Mouse (Mus musculus) kidney, postnatal 0 days (tissue): ENCODE data around the gene Gm10273. TPM values are rescaled to one million over a fixed set of nuclear protein-coding genes. Genes with fewer than 3 reads are reported as not detected.

Source experiments
- ATAC-seq: fragments of 200-750 bp; cut with Nextera tagmentation; replicated peaks from 2 replicates; pipeline ENCODE4 v1.8.0; 2017; ENCODE audit warnings: low read depth, moderate number of reproducible peaks, moderate TSS enrichment, moderate library complexity; ENCODE audit not compliant: low FRiP score
- DNase-seq: peaks from one replicate; pipeline ENCODE4 v3.0.0-alpha.2; 2016; ENCODE audit warnings: low spot score
- H3K27ac ChIP-seq: fragments of 300-500 bp; sonication (generic); 2 replicates; pipeline ENCODE4 v1.5.1; 2014; ENCODE audit warnings: mild to moderate bottlenecking
- H3K27me3 ChIP-seq: fragments of 300-500 bp; sonication (generic); 2 replicates; pipeline ENCODE4 v1.6.1; 2014; ENCODE audit warnings: low read length, mixed read lengths; ENCODE audit not compliant: insufficient read depth
- H3K36me3 ChIP-seq: fragments of 300-500 bp; sonication (generic); 2 replicates; pipeline ENCODE4 v1.6.1; 2014; ENCODE audit warnings: low read length, mixed read lengths; ENCODE audit not compliant: insufficient read depth
- H3K4me1 ChIP-seq: fragments of 300-500 bp; sonication (generic); replicated peaks from 2 replicates; pipeline ENCODE4 v1.6.1; 2014; ENCODE audit warnings: antibody characterized with exemption, low read length, mixed read lengths; ENCODE audit not compliant: insufficient read depth
- H3K4me2 ChIP-seq: fragments of 300-500 bp; sonication (generic); 2 replicates; pipeline ENCODE4 v1.6.1; 2014; ENCODE audit warnings: mild to moderate bottlenecking, low read length, moderate library complexity, mixed read lengths
- H3K4me3 ChIP-seq: fragments of 300-500 bp; sonication (generic); replicated peaks from 2 replicates; pipeline ENCODE4 v1.5.1; 2014; ENCODE audit warnings: low read depth, low read length
- H3K9ac ChIP-seq: fragments of 300-500 bp; sonication (generic); 2 replicates; pipeline ENCODE4 v1.6.1; 2014; ENCODE audit warnings: low read depth, low read length
- H3K9me3 ChIP-seq: fragments of 300-500 bp; sonication (generic); replicated peaks from 2 replicates; pipeline ENCODE4 v1.6.1; 2016; ENCODE audit warnings: low read length, inconsistent platforms, mixed read lengths
- CTCF ChIP-seq: IDR thresholded peaks from 2 replicates; pipeline ENCODE4 v1.5.1; 2016; ENCODE audit warnings: antibody characterized with exemption, low read depth, mild to moderate bottlenecking, moderate library complexity
- WGBS: fragments of 180-500 bp; shearing (Covaris S2); extraction: QIAGEN DNeasy Blood & Tissue Kit; methylation state at CpG from one replicate; pipeline ENCODE4 v1.1.7; 2014; 5-methylcytosine and 5-hydroxymethylcytosine counted together
- polyA plus RNA-seq: library from polyadenylated mRNA; unstranded; fragments of >200 nt; fragmentation: Nextera tagmentation; extraction: Ambion mirVana; gene quantifications from 2 replicates; pipeline ENCODE4 v1.2.1, GENCODE M21; 2015

The Gm10273 gene
- polyA plus RNA-seq, 1 experiment from 2014 or later = 10.0 TPM

GRCm38 (mm10) chr10:59386951-59387350, 8.5 kb upstream of the Gm10273 start:
- Histone ChIP-seq H3K36me3 (no peaks in the 10 kb centered on the region), H3K27ac (no peak overlapping the region), H3K4me1 (no peaks in the 10 kb centered on the region), H3K9me3 (no peaks in the 10 kb centered on the region), H3K4me2 (no peak overlapping the region), H3K4me3 (no peak overlapping the region), H3K27me3 (no peaks in the 10 kb centered on the region), H3K9ac (no peak overlapping the region)
- 75% methylated on average over 7 of the region's 8 CpGs for WGBS
- ATAC-seq = no peak
- DNase-seq = no peak
- no peak for TF ChIP-seq CTCF

DNA sequence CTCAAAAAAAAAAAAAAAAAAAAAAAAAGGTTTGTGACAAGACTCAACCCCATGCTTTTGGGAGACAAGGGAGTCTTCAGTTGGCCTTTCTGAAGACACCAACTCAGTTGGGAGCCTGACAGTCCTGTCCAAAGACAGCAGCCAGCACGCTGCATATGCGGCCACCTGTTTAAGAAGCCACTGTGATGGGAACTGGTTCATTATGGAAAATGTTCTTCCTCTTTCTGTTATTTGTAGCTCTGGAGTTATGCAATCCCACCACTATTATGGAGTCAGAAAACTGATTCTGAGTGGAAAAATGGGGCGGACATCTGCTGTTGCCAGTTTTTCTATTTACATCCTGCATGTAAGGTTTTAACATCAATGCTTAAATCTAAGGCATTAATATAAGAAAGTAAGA, 5.8 kb upstream of the Gm10273 start:
- ATAC-seq = no peak
- H3K9me3 ChIP-seq = no peaks in the 10 kb centered on the region
- no peak overlapping the region for H3K4me2 ChIP-seq
- WGBS = 95% methylated on average over 3 of the region's 3 CpGs
- no peak for DNase-seq
- no peaks in the 10 kb centered on the region for H3K36me3 ChIP-seq
- no peak overlapping the region for H3K27ac ChIP-seq
- no peak overlapping the region for H3K9ac ChIP-seq
- TF ChIP-seq CTCF = no peak
- H3K27me3 ChIP-seq = no peaks in the 10 kb centered on the region
- H3K4me1 ChIP-seq = no peaks in the 10 kb centered on the region
- no peak overlapping the region for H3K4me3 ChIP-seq

DNA sequence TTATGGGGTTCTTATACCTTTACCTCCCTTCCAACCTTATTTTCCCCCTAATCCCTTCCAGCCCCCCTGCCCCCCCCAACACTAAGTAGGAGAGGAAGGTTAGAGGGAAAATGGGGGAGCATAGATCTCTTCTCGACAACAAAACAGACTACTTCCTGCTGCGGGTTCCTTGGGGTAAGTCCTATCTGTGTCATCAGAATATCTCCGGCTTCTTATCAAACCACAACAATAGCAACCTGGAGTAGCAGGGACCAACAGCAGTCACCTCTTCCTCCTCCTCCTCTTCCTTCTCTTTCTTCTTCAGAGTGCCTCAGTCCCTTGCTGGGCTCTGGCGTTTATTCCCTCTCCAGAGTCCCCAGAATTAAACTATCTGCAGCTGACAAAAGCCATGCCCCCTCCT, 3.5 kb upstream of the Gm10273 start:
- ATAC-seq (no peak), DNase-seq (no peak)
- H3K9me3 ChIP-seq = no peaks in the 10 kb centered on the region
- no peak overlapping the region for H3K27ac ChIP-seq
- no peaks in the 10 kb centered on the region for H3K27me3 ChIP-seq
- H3K9ac ChIP-seq = no peak overlapping the region
- TF ChIP-seq CTCF = no peak
- H3K36me3 ChIP-seq = no peaks in the 10 kb centered on the region
- 38% methylated on average over 4 of the region's 4 CpGs for WGBS
- H3K4me3 ChIP-seq = no peak overlapping the region
- H3K4me1 ChIP-seq = no peaks in the 10 kb centered on the region
- no peak overlapping the region for H3K4me2 ChIP-seq

DNA sequence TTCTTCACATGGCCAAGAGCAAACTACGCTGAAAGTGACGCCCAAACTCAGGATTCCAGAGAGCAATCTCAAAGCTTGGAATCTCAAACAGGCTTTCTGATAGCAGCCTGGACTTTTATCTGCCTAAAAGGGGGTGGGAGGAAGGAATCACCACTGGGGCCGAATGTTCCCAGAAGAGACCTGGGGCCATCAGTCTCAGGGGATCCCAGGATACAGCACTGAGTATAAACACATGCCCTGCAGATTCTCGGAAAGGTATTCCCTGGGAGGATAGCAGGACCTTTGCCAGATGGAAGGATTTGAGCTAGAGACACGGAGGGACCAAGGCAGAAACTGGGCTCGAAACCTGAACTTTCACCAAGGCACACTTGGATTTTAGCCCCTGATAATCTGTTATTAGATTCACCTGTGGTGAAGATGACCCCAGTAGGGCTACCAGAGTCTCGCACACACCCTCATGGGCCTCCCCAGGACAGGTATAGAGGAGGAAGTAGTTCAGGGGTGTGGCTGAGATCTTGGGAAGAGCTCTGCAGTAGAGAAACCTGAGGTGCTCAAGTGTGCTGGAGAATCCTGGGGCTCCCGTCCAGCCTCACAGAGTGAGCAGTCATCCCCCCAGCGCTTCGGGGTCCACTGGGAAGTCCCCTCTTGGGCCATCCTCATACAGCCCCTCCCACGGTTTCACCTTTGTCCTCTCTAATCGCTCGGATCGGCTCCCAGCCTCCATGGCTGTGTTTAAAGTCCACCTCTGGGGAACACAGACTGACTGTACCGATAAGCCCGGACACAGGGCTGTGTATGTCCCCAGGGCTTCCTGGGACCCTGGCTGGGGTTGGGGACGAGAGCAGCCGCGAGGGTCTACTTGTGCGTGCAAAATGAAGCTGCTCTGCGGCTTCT, 7.7 kb downstream of the Gm10273 start, which contains the start of gene Pla2g12b:
Gene Pla2g12b (plus strand): TSS at position 762 of the 894 bp plus-strand sequence.
- no peaks in the 10 kb centered on the region for H3K9me3 ChIP-seq
- TF ChIP-seq CTCF = no peak
- no peak within 1 kb of the TSS for H3K4me3 ChIP-seq
- no peak within 1 kb of the TSS for H3K9ac ChIP-seq
- H3K4me1 ChIP-seq = peaks cover 3% of the 10 kb centered on the region; the same call in 1 of the 2 replicates
- H3K36me3 ChIP-seq = no peaks in the 10 kb centered on the region
- ATAC-seq (no peak), DNase-seq (no peak)
- H3K27me3 ChIP-seq = no peaks in the 10 kb centered on the region
- no peak within 1 kb of the TSS for H3K27ac ChIP-seq
- 62% methylated on average over 21 of the region's 21 CpGs for WGBS
- H3K4me2 ChIP-seq = no peak within 1 kb of the TSS

- no peak for ATAC-seq
- no peak for TF ChIP-seq CTCF
- Histone ChIP-seq H3K4me1 (peaks cover 3% of the 10 kb centered on the region; the same call in 1 of the 2 replicates), H3K27me3 (no peaks in the 10 kb centered on the region), H3K36me3 (no peaks in the 10 kb centered on the region), H3K4me3 (no peak overlapping the region), H3K4me2 (no peak overlapping the region), H3K9me3 (no peaks in the 10 kb centered on the region), H3K9ac (no peak overlapping the region), H3K27ac (no peak overlapping the region)
- no peak for DNase-seq
- 84% methylated on average over 10 of the region's 10 CpGs for WGBS
Observed at GRCm38 (mm10) chr10:59403793-59404149, 8.3 kb downstream of the Gm10273 start.

DNA sequence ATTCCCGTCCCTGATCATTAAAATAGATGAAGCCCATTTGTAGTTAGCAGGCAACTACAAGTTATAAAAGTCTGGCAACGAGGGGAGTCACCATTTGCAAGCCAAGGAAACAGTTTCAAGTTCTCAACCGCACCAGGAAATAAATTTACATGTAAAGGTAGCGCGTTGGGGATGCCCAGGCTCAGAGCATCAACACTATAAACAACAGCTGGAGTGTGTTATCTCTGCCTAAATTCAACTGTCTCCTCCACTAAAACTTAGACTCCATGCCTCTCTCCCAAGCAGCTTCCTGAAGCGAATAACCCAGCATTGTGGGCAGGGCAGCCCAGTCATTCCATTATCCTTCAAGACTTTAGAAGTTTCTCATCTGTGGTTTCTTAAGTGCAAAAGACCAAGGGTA, 13.1 kb downstream of the Gm10273 start:
- H3K36me3 ChIP-seq = no peaks in the 10 kb centered on the region
- H3K27me3 ChIP-seq = no peaks in the 10 kb centered on the region
- peaks cover 3% of the 10 kb centered on the region; the same call in 1 of the 2 replicates for H3K4me1 ChIP-seq
- 14% methylated on average over 6 of the region's 6 CpGs for WGBS
- H3K9me3 ChIP-seq = no peaks in the 10 kb centered on the region
- H3K4me2 ChIP-seq = no peak overlapping the region
- TF ChIP-seq CTCF = no peak
- ATAC-seq (no peak), DNase-seq (peak; percentile 74)
- no peak overlapping the region for H3K4me3 ChIP-seq
- no peak overlapping the region for H3K9ac ChIP-seq
- no peak overlapping the region for H3K27ac ChIP-seq
